Mouse (Mus musculus) monocyte, adult 59 days (primary cell): ENCODE measurements around the gene Nkx6-1. TPM values are rescaled to one million over a fixed set of nuclear protein-coding genes. Genes with fewer than 3 reads are reported as not detected.

Experiments
- total RNA-seq, 2 experiments: library from RNA; stranded (reverse); gene quantifications; one replicate each; pipeline ENCODE4 v1.2.4; 2023

Gene Nkx6-1
- total RNA-seq, result not detected

GRCm38 (mm10) chr5:101664945-101665615 lies at the start of gene Nkx6-1:
Gene Nkx6-1, minus strand, starts transcription at chr5:101664996.

Other genes with a start within 250 kb of the Nkx6-1 start
- 10 to 100 TPM; 10.6 to 12.0 TPM for gene Cds1, start 100.1 kb upstream of the Nkx6-1 start, total RNA-seq